Mouse (Mus musculus): ENCODE measurements around the gene Nudt6.

The Nudt6 gene

DNA sequence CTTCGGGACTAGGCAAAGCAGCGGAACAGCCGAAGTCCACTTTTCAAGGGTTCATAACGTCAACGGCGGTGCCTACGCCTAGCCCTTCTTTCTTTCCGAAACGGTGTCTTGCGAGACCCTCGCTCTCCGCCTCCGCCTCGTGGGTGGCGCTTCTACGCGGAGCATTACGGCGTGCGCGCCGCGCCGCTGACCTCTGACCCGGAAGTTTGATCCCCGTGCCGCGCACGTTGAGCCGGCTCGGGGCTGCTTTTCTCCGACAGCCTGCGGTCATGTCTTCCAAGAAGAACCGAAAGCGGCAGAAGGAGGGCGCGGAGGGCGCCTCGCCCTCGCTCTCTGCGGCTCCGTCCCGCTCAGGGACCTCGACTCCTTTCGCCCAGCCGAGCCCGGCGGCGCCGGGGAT is at the start of gene Nudt6:
Gene Nudt6 (minus strand): TSS at position 140 of the 400 bp plus-strand sequence.
- DNase-seq, result peak; percentile 91

DNA sequence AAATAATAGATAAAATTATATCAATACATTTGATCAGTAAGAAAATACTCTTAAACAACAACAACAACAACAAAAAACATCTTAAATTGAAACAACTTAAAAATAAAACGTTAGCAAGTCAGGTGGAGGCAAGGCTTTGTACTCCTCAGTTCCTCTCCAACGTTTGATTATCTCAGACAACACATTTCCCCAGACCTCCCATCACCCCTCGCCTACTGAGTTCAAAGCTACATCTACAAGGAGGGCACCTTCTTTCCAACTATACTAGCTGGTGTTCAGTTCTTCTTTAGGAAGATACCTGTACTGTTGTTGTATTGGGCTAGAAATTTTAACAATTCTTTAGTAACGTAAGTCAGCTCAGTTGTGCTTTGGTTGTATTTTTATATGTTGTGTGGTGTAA is 49.3 kb upstream of the Nudt6 start:
- no peak for DNase-seq

GRCm38 (mm10) chr3:37468170-37468569 is 48.2 kb upstream of the Nudt6 start:
- DNase-seq, result peak; percentile 31

GRCm38 (mm10) chr3:37455992-37456391 is 36.0 kb upstream of the Nudt6 start:
- DNase-seq, result no peak

DNA sequence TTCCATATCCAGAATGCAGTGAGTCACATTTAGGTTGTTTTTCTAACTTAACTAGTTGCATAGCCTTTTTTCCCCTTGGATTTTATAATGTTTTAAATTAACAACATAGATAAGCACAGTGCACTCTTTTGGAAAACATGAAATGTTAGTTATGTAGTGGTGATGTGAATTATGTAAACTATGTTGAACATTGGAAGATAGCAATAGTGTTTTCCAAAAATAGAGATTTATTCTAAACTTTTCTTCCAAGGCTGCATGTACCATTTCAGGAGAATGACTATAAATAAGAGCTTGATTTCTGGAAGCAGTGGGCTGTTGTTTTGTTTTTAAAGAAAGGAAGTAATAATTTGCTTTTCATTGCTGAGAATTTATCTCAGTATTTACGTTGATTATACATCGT is 23.4 kb upstream of the Nudt6 start:
- no peak for DNase-seq

- DNase-seq, result no peak
Observed at GRCm38 (mm10) chr3:37439770-37440169, 19.8 kb upstream of the Nudt6 start.

GRCm38 (mm10) chr3:37430359-37430758 is 10.3 kb upstream of the Nudt6 start:
- no peak for DNase-seq

- DNase-seq, result no peak
Observed at GRCm38 (mm10) chr3:37426069-37426468, 6.1 kb upstream of the Nudt6 start.

- DNase-seq, result no peak
Observed at GRCm38 (mm10) chr3:37421179-37421578, 1.2 kb upstream of the Nudt6 start.

DNA sequence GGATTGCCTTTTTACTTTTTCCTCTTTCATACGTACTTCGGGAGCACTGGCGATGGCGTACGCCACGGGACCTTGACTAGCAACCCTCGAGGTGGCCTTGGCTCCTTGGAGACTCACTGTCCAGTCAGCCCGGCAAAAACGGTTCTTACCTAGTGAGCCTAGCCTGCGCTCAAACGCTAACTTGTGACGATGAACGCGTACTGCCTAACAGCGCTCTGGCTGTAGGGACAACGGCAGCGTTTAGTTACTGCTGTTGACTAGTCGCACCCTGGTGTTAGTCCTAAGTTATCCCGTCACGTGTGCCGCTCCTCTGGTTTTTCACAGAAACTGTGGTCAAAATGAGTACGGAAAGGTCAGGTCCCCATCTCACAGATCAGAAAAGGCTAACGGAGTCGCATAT is 630 bp upstream of the Nudt6 start:
- DNase-seq, result no peak

DNA sequence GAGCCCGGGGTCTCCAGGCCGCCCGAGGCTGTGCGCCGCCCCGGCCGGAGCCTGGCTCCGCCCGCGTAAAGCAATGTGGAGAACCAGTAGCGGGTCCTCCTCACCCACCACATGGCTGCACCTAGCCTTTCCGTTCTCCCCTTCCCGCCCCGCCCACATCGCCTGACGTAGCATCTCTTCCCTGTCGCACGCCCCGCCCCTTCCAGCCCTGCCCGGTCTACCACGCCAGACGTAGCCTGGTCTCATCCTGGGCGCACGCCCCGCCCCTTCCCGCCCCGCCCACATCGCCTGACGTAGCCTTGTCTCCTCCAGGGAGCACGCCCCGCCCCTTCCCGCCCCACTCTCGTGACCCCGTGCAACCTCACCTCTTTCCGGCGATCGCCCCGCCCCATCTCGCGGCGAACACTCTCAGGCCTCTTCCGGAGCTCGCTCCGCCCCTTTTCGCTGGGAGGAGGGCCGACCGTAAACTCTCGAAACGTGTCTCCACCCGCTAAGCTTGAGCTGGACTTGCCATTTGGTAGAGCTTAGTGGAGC is 486 bp downstream of the Nudt6 start, which contains the start of gene Spata5:
Gene Spata5 (plus strand): TSS at position 439 of the 534 bp plus-strand sequence.
- peak; percentile 98 for DNase-seq

- peak; percentile 84 for DNase-seq
Observed at GRCm38 (mm10) chr3:37418961-37419457, 1.0 kb downstream of the Nudt6 start.

DNA sequence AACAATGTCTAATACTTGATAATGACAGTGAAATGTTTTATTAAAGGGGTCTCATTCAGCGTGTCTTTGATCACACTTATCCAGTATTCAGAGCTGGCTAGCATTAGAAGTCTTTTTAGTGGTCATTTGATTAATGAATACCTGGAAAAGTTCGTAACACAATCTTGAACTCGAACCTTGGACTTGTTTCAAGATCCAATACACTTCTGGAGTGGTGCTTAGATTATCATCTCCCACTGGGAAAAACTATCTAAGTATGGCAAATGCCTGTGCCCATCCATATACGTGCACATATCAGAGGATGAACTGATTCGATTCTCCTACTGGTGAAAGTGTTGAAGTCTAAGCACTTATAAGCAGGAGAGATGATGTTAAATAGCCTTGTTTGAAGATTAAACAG is 1.7 kb downstream of the Nudt6 start:
- peak; percentile 70 for DNase-seq

DNA sequence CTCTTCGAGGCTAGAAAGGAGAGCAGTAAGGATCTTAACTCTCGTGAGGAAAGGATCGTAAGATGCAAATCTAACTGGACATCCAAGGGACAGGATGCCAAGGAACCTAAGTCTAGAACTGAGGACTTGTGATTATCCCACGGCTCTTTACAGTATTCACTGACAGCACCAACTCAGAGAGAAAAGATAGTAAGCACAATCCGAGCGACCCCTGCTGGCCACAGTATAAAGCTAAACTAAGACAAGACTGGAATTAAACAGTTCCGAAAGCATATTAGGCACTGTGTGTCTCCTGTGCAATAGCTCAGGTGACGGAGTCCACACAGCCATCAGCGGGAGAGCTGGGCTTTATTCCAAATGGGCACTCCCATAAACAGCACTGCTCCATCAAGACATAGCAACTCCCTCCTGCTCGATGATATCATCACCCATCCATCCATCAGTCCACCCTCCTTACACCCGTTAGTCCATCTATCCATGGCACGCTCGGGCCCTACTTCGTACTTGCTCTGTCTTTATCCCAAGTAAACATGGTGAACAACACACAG is 5.5 kb downstream of the Nudt6 start:
- peak; percentile 77 for DNase-seq

DNA sequence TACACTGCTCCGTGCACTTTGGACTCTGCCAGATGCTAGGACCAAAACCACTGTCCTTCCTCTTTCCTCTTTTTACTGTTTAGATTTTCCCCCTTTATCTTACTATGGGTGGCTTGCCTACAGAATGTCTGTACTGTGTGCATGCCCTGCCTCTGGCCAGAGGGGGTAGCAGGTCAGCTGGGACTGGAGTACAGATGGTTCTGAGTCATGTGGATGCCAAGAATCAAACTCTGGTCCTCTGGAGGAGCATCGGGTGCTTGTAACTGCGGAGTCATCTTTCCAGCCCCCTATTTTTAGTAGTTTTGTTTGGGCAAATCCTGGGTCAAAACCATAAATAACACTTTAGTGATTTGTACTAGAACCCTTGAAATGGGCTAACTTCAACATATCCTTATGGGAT is 6.6 kb downstream of the Nudt6 start:
- DNase-seq, result no peak

DNA sequence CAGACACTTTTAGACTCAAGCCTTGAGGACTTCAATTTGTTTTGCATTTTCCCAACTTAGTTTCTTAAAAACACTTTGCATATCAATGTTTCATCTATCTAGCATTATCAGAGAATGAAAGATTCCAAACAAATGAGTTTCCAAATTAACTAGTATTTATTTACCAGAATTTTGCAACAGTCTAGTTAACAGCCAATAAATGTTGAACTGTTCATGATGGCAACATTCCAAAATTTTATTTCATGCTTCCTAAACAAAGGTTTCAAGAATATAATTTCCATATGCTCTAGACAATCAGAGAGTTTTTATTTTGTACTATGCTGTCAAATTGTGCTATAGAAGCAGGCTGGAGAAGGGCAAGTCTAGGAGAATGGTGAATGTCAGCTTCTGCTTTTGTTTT is 12.4 kb downstream of the Nudt6 start:
- DNase-seq, result no peak

- peak; percentile 33 for DNase-seq
Observed at GRCm38 (mm10) chr3:37401729-37402610, 18.0 kb downstream of the Nudt6 start.

GRCm38 (mm10) chr3:37398661-37399395 is 21.2 kb downstream of the Nudt6 start:
- DNase-seq, result no peak

DNA sequence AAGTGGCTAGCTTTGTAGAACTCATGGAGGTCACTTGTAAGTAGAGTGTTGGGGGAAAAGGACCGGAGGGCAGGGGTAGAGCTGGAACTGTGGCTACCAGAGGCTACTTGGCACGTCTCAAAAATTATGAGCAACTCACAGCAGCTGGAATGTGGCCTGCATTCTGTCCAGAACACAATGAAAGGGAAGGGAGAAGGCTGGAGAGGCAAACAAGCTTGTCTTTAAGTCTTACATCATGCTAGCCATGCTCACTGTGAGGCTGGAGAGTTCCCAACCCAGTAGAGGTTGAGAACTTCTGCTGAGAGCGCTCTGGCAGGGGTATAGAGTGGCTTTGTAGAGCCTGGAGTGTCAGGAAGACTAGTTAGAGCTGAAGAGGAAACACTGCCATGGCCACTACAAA is 22.4 kb downstream of the Nudt6 start:
- DNase-seq, result no peak

GRCm38 (mm10) chr3:37396930-37397608 is 22.9 kb downstream of the Nudt6 start:
- DNase-seq, result no peak

DNA sequence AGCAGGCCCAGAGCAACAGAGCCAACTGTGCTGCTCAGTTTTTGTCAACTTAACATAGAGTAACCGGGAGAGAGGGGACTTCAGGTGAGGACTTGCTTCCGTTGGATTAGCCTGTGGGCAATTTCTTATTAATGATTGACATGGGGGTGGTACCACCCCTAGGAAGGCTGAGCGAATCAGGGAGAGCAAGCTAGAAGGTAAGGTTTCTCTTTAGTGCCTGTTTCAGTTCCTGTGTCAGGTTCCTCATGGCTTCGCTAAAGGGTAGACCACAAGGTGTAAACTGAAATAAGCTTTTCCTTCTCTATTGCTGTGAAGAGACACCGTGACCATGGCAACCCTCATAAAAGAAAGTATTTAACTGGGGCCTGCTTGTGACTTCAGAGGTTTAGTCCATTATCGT is 32.7 kb downstream of the Nudt6 start:
- no peak for DNase-seq

DNA sequence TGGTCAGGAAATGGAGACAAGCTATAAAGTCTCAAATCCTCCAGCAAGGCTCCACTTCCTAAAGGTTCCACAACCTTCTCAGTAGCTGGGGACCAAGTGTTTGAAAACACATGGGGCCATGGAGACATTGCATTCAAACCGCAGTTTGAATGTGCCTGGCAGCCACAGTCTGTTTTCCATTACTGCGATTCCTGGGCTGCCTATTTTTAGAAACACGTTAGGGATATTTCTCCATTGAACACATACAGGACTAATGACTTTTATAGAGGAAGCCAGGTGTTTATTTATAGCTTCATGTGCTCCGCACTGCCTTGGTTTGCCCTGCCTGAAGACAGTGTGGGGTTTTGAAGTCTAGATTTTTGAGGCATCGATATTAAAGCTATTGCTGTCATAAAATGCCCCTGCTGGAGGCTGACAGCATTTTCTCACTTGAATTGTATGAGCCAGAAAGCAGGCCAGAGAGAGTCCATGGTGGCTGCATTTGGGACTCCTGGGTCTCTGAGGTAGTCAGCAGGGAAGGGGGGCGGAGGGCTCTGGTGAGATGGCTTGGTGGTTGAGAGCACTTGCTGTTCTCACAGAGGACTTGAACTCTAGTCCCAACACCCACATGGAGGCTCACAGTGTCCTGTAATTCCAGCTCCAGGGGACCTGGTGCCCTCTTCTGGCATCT is 36.8 kb downstream of the Nudt6 start:
- DNase-seq, result no peak
